Mouse (Mus musculus) forebrain, embryonic 16.5 days (tissue): ENCODE data around the gene Sh3bp5. TPM values are rescaled to one million over a fixed set of nuclear protein-coding genes. Genes with fewer than 3 reads are reported as not detected.

Experiments
- ATAC-seq: fragments of 200-750 bp; cut with Nextera tagmentation; 2 replicates; pipeline ENCODE4 v1.8.0; 2017; ENCODE audit warnings: mild to moderate bottlenecking, moderate library complexity
- H3K27ac ChIP-seq: fragments of 300-500 bp; sonication (generic); 2 replicates; pipeline ENCODE4 v1.5.1; 2014; ENCODE audit warnings: low read length, control low read depth
- H3K27me3 ChIP-seq: fragments of 300-500 bp; sonication (generic); replicated peaks from 2 replicates; pipeline ENCODE4 v1.6.1; 2014; ENCODE audit warnings: low read length; ENCODE audit not compliant: control insufficient read depth, insufficient read depth
- H3K36me3 ChIP-seq: fragments of 300-500 bp; sonication (generic); 2 replicates; pipeline ENCODE4 v1.6.1; 2014; ENCODE audit not compliant: control insufficient read depth, insufficient read depth
- H3K4me1 ChIP-seq: fragments of 300-500 bp; sonication (generic); replicated peaks from 2 replicates; pipeline ENCODE4 v1.6.1; 2014; ENCODE audit warnings: low read length; ENCODE audit not compliant: control insufficient read depth, insufficient read depth
- H3K4me2 ChIP-seq: fragments of 300-500 bp; sonication (generic); 2 replicates; pipeline ENCODE4 v1.6.1; 2014; ENCODE audit warnings: mild to moderate bottlenecking, low read length, control low read depth
- H3K4me3 ChIP-seq: fragments of 300-500 bp; sonication (generic); replicated peaks from 2 replicates; pipeline ENCODE4 v1.5.1; 2014; ENCODE audit warnings: mild to moderate bottlenecking, low read length, control low read depth
- H3K9ac ChIP-seq: fragments of 300-500 bp; sonication (generic); replicated peaks from 2 replicates; pipeline ENCODE4 v1.6.1; 2014; ENCODE audit warnings: low read depth, low read length, control low read depth
- H3K9me3 ChIP-seq: fragments of 300-500 bp; sonication (generic); 2 replicates; pipeline ENCODE4 v1.6.1; 2016; ENCODE audit warnings: low read length; ENCODE audit not compliant: control insufficient read depth
- WGBS: fragments of 180-500 bp; shearing (Covaris S2); extraction: QIAGEN DNeasy Blood & Tissue Kit; methylation state at CpG from one replicate; pipeline ENCODE4 v1.1.7; 2014; 5-methylcytosine and 5-hydroxymethylcytosine counted together
- polyA plus RNA-seq: library from polyadenylated mRNA; unstranded; fragments of >200 nt; fragmentation: Nextera tagmentation; extraction: Ambion mirVana; gene quantifications from 2 replicates; pipeline ENCODE4 v1.2.1, GENCODE M21; 2015

Sh3bp5 gene
- polyA plus RNA-seq, 1 experiment from 2014 or later: 128 TPM

DNA sequence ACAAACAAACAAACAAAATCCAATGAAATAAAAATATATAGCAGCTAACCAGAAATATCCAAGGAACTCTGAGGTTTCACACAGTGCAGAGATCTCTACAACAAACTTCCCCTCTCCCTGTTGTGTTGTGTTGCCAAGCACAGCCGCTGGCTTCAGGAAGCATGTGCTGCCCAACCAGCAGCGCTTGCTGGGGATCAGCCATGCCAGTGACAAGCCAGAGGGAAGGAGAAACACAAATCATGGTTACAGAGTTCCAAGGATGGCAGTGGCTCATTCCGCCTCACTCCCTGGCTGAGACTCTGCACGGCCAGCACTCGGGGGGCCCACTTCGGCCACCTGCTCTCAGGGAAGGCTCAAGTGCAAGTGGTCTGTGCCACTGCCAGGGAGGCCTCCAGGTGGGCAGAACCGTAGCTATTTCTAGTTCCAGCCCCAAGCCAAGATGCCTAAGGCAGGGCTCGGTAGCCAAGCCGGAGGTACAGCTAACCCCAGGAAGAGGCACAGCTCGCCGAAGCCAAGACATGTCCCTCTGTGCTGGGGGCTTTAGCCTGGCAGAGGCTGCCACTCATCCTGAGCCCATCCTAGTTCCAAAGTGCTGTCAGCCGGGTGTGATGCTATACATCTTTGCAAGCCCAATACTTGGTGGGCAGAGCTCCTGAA is 29.6 kb downstream of the Sh3bp5 start:
- no peaks in the 10 kb centered on the region for H3K9me3 ChIP-seq
- H3K36me3 ChIP-seq: no peaks in the 10 kb centered on the region; the same call in 1 of the 2 replicates
- H3K4me3 ChIP-seq: no peak overlapping the region
- H3K9ac ChIP-seq: no peak overlapping the region; the same call in 1 of the 2 replicates
- ATAC-seq: no peak
- no peaks in the 10 kb centered on the region for H3K4me1 ChIP-seq
- 85% methylated on average over 12 of the region's 12 CpGs for WGBS
- H3K27me3 ChIP-seq: no peaks in the 10 kb centered on the region
- no peak overlapping the region for H3K4me2 ChIP-seq
- H3K27ac ChIP-seq: no peak overlapping the region

- no peak overlapping the region for H3K9ac ChIP-seq
- H3K9me3 ChIP-seq: no peaks in the 10 kb centered on the region
- 86% methylated on average over 6 of the region's 6 CpGs for WGBS
- no peak overlapping the region for H3K27ac ChIP-seq
- H3K27me3 ChIP-seq: no peaks in the 10 kb centered on the region
- H3K4me1 ChIP-seq: no peaks in the 10 kb centered on the region
- H3K4me3 ChIP-seq: no peak overlapping the region
- no peak for ATAC-seq
- no peaks in the 10 kb centered on the region for H3K36me3 ChIP-seq
- no peak overlapping the region for H3K4me2 ChIP-seq
Observed at GRCm38 (mm10) chr14:31405652-31406051, 30.2 kb downstream of the Sh3bp5 start.

DNA sequence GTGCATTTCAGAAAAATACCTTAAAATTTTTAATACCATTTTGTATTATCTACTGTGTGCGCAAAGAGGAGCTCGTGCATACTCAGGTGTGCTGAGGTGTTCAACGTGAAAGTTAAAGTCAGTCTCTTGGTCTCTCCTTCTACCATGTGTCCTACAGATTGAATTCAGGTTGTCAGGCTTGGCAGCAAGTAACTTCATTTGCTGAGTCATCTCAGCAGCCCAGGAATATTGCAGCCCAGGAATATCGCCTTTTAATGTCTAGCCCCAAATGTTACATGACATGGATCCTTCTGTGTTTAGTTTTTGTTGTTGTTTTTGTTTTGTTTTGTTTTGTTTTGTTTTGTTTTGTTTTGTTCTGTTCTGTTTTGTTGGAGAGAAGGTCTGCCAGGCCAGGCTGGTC is 31.2 kb downstream of the Sh3bp5 start:
- H3K4me2 ChIP-seq: no peak overlapping the region

DNA sequence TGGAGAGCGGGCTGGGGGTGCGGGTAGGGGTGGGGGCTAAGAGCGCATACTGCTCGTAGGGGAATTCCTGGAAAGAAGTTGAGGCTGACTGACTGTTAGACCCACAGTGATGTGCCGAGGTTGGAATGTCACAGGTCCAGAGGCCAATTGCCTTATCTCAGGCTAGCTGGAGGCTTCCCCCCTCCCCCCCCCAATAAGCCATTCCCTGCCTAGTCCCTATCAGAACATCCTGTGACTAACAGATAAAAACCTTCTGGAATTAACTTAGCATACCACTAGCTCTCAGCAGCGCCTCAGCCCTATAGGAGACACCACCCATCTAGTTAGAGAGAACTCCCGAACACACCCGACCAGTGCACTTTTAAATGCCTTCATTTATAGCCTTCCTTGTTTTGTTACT is 31.9 kb downstream of the Sh3bp5 start:
- Histone ChIP-seq H3K9me3 (no peaks in the 10 kb centered on the region), H3K4me2 (no peak overlapping the region), H3K4me3 (no peak overlapping the region), H3K4me1 (no peaks in the 10 kb centered on the region), H3K27ac (no peak overlapping the region), H3K27me3 (no peaks in the 10 kb centered on the region), H3K36me3 (no peaks in the 10 kb centered on the region), H3K9ac (no peak overlapping the region)
- 80% methylated on average over 8 of the region's 8 CpGs for WGBS
- ATAC-seq: no peak

More for the DNA sequence above, 31.2 kb downstream of the Sh3bp5 start:
- no peaks in the 10 kb centered on the region for H3K27me3 ChIP-seq
- H3K4me1 ChIP-seq: no peaks in the 10 kb centered on the region
- H3K9ac ChIP-seq: no peak overlapping the region
- H3K4me3 ChIP-seq: no peak overlapping the region
- H3K36me3 ChIP-seq: no peaks in the 10 kb centered on the region
- H3K9me3 ChIP-seq: no peaks in the 10 kb centered on the region
- ATAC-seq: no peak
- no peak overlapping the region for H3K27ac ChIP-seq
- 94% methylated on average over 4 of the region's 4 CpGs for WGBS

- H3K4me2 ChIP-seq: no peak overlapping the region
- H3K9me3 ChIP-seq: no peaks in the 10 kb centered on the region
- H3K9ac ChIP-seq: no peak overlapping the region
- H3K4me3 ChIP-seq: no peak overlapping the region
- H3K36me3 ChIP-seq: no peaks in the 10 kb centered on the region
- WGBS: 79% methylated on average over 9 of the region's 9 CpGs
- ATAC-seq: no peak
- H3K4me1 ChIP-seq: no peaks in the 10 kb centered on the region
- no peaks in the 10 kb centered on the region for H3K27me3 ChIP-seq
- no peak overlapping the region for H3K27ac ChIP-seq
Observed at GRCm38 (mm10) chr14:31403556-31403955, 32.3 kb downstream of the Sh3bp5 start.

- no peaks in the 10 kb centered on the region for H3K27me3 ChIP-seq
- no peak overlapping the region for H3K4me2 ChIP-seq
- H3K36me3 ChIP-seq: no peaks in the 10 kb centered on the region
- no peak overlapping the region for H3K4me3 ChIP-seq
- no peaks in the 10 kb centered on the region for H3K4me1 ChIP-seq
- H3K9ac ChIP-seq: no peak overlapping the region
- 81% methylated on average over 5 of the region's 5 CpGs for WGBS
- H3K9me3 ChIP-seq: no peaks in the 10 kb centered on the region
- no peak overlapping the region for H3K27ac ChIP-seq
- no peak for ATAC-seq
Observed at GRCm38 (mm10) chr14:31402693-31403092, 33.2 kb downstream of the Sh3bp5 start.

- Histone ChIP-seq H3K4me2 (no peak overlapping the region), H3K27me3 (no peaks in the 10 kb centered on the region), H3K4me1 (no peaks in the 10 kb centered on the region), H3K36me3 (no peaks in the 10 kb centered on the region), H3K9ac (no peak overlapping the region), H3K27ac (no peak overlapping the region), H3K4me3 (no peak overlapping the region), H3K9me3 (no peaks in the 10 kb centered on the region)
- ATAC-seq: no peak
- 82% methylated on average over 6 of the region's 6 CpGs for WGBS
Observed at GRCm38 (mm10) chr14:31401918-31402427, 33.9 kb downstream of the Sh3bp5 start.

- WGBS: 90% methylated on average over 11 of the region's 11 CpGs
- H3K4me2 ChIP-seq: no peak overlapping the region
- H3K4me3 ChIP-seq: no peak overlapping the region
- ATAC-seq: no peak
- H3K9me3 ChIP-seq: no peaks in the 10 kb centered on the region
- H3K9ac ChIP-seq: no peak overlapping the region
- H3K27ac ChIP-seq: no peak overlapping the region
- H3K36me3 ChIP-seq: no peaks in the 10 kb centered on the region
- no peaks in the 10 kb centered on the region for H3K27me3 ChIP-seq
- no peaks in the 10 kb centered on the region for H3K4me1 ChIP-seq
Observed at GRCm38 (mm10) chr14:31400896-31401295, 35.0 kb downstream of the Sh3bp5 start.

- no peaks in the 10 kb centered on the region for H3K36me3 ChIP-seq
- no peaks in the 10 kb centered on the region for H3K4me1 ChIP-seq
- H3K9ac ChIP-seq: no peak overlapping the region
- no peaks in the 10 kb centered on the region for H3K27me3 ChIP-seq
- 87% methylated on average over 7 of the region's 7 CpGs for WGBS
- H3K27ac ChIP-seq: no peak overlapping the region
- H3K4me3 ChIP-seq: no peak overlapping the region
- no peaks in the 10 kb centered on the region for H3K9me3 ChIP-seq
- no peak overlapping the region for H3K4me2 ChIP-seq
- no peak for ATAC-seq
Observed at GRCm38 (mm10) chr14:31400246-31400645, 35.6 kb downstream of the Sh3bp5 start.

GRCm38 (mm10) chr14:31399271-31399670 is 36.6 kb downstream of the Sh3bp5 start:
- Histone ChIP-seq H3K36me3 (no peaks in the 10 kb centered on the region), H3K4me2 (no peak overlapping the region), H3K27ac (no peak overlapping the region), H3K9me3 (no peaks in the 10 kb centered on the region), H3K27me3 (no peaks in the 10 kb centered on the region), H3K4me3 (no peak overlapping the region), H3K9ac (no peak overlapping the region), H3K4me1 (no peaks in the 10 kb centered on the region)
- 86% methylated on average over 3 of the region's 3 CpGs for WGBS
- ATAC-seq: no peak
